Mouse (Mus musculus): ENCODE results near the gene Map4.

The Map4 gene

GRCm38 (mm10) chr9:109931257-109932171, at the start of gene Map4:
Gene Map4, plus strand, starts transcription at chr9:109931460.
- DNase-seq (ENCODE audit: low read depth in 2 of 2, low spot score in 2 of 2): peak; percentile 94

- no peak for DNase-seq (ENCODE audit: low read depth in 2 of 2, low spot score in 2 of 2)
Observed at GRCm38 (mm10) chr9:109886259-109886658, 45.0 kb upstream of the Map4 start.

GRCm38 (mm10) chr9:109887321-109887720, 43.9 kb upstream of the Map4 start:
- DNase-seq (ENCODE audit: low read depth in 2 of 2, low spot score in 2 of 2): no peak

GRCm38 (mm10) chr9:109891501-109891900, 39.8 kb upstream of the Map4 start:
- no peak for DNase-seq (ENCODE audit: low read depth in 2 of 2, low spot score in 2 of 2)

- peak; percentile 69 to 77 for DNase-seq (ENCODE audit: low read depth in 2 of 2, low spot score in 2 of 2)
Observed at GRCm38 (mm10) chr9:109892651-109893250, 38.5 kb upstream of the Map4 start.

DNA sequence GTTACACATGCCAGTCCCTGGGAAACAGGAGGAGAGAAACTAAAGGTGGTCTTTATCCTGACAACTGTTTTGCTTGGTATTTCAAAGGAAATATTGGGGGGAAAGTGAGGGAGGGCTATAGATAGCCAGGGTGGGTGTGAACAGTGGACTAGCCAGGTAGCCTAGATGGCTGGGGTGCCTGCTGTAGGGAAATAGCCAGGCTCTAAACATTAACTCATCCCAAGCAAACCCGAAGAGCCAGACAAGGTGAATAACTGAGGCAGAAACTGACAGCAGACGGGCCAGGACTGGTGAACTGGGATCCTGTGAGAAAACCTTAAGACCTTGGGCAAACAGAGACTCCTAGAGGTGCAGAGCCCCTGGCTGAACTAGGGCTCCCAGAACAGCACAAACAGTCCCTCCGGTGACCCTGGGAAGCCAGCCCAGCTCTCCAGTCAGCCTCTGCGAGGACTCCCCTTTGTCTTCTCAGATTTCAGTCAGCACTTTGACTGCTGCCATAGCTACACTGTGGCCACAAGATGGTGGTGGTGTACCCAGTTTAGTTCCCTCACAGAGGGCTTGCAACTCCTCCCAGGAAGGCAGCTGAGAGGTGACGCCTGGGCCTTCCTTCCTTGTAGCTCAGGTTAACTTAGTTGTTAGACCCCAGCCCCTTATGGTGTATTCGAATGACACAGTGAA, 36.7 kb upstream of the Map4 start:
- DNase-seq (ENCODE audit: low read depth in 2 of 2, low spot score in 2 of 2): peak; percentile 23 to 36

DNA sequence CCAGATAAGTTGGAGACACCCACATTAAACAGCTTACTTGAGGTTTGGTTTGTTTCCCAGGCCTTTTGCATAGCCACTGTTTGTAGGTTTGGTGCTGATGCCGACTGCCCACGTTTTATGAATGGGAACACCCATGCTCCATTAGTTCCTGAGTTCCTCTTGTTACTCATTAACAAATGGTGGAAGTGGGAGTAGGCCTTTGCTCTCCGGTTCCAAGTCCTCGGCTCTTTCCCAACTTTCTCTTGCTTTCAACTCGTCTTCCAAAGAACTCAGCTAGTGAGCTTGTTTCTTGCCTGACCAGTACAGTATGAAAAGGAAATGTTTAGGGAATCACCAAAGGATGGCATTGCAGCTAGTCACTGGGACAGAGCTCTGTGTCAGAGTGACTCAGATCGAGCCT, 35.7 kb upstream of the Map4 start:
- DNase-seq (ENCODE audit: low read depth in 2 of 2, low spot score in 2 of 2): no peak

GRCm38 (mm10) chr9:109896253-109897150, 34.8 kb upstream of the Map4 start:
- no peak for DNase-seq (ENCODE audit: low read depth in 2 of 2, low spot score in 2 of 2)

DNA sequence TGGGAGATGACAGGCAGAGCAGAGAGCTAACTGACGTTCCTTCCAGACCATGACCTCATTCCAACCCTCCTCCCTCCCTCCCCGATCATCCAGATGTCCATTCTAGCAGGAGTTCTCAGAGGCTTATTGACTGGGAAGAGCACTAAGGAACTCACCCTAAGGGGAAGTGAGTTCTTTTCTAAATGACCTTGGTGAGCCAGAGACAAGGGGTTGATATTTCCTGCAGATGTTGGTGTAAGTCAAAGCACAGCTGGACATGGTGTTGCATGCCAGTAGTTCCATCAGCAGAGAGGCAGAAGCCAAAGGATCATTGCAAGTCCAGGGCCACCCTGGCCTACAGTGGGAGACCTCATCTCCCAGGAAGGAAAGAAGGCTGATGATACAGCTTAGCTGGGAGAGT, 33.2 kb upstream of the Map4 start:
- no peak for DNase-seq (ENCODE audit: low read depth in 2 of 2, low spot score in 2 of 2)

- no peak for DNase-seq (ENCODE audit: low read depth in 2 of 2, low spot score in 2 of 2)
Observed at GRCm38 (mm10) chr9:109899361-109899760, 31.9 kb upstream of the Map4 start.

DNA sequence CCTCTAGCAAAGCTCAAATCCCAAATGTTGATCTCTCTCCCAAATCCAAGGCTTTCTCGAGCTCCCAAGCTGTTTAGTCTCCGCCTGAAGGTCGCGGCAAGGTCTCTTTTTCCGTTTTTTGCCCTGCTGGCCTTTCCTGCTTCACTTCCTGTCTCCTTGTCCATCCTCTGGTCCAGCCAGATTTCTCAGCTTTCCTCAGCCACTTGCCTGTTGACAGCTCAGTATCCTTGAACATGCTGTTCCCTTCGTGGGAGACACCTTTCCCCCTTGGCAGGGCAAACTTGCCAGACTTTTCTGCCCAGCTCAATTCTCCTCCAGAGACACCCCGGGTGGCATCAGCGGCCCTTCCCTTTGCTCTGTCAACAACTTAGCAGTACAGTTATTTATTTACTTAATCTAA, 31.5 kb upstream of the Map4 start:
- DNase-seq (ENCODE audit: low read depth in 2 of 2, low spot score in 2 of 2): no peak

DNA sequence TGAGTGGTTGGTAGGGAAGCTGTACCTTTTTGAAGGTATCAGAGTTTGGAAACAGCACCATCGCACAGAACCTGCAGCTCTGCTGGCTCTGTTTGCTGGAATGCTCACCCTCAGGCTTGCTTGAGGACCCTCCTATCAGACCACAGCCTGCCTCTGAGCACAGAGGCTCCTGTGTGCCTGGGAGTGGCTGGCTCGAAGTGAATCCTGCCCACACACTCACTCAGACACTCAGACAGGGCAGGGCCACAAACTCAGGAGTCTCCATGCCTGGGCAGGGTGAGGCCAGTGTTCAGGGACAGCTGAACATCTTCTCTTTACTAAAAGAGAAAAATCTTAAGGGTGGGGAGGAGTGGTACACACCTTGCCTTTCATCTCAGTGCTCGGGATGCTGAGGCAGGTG, 30.7 kb upstream of the Map4 start:
- DNase-seq (ENCODE audit: low read depth in 2 of 2, low spot score in 2 of 2): no peak

GRCm38 (mm10) chr9:109902246-109902645, 29.0 kb upstream of the Map4 start:
- DNase-seq (ENCODE audit: low read depth in 2 of 2, low spot score in 2 of 2): no peak

DNA sequence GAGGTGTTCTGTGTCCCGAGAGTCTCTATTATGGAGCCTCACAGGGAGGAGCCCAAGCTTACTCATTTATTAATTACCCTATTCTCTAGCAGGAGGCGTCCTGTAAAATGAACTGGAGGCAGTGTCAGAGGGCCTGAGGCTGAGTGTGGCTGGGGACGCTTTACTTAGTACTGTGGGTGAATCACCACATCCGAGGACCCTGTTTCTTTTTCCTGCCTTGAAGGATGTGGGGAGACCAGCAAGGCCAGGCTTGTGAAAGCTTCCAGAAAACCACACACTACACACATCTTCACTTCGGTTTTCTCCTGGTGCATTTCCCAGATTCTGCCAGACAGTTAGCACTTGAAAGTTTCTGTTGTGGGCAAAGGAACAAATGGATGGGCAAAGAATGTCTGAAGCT, 28.5 kb upstream of the Map4 start:
- DNase-seq (ENCODE audit: low read depth in 2 of 2, low spot score in 2 of 2): no peak

DNA sequence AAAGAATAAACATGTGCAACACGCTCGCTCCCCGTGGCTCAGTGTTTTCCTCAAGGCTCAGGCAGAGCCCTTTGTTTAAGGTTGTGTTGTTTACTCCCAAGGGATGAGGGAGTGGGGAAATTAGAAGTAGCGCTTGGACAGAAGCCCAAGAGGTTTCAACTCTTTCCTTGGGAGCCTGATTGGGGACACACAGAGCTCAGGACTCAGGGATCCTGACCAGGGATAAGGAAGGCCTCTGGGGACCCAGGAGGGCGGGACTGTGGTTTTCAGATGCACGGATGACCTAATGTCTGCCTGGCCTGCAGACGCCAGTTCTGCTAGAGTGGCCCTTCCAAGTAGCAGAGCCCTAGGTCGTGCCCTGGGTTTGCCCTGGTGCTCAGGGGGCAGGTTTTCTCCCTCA, 24.0 kb upstream of the Map4 start:
- DNase-seq (ENCODE audit: low read depth in 2 of 2, low spot score in 2 of 2): no peak

GRCm38 (mm10) chr9:109907774-109908465, 23.3 kb upstream of the Map4 start:
- no peak for DNase-seq (ENCODE audit: low read depth in 2 of 2, low spot score in 2 of 2)

DNA sequence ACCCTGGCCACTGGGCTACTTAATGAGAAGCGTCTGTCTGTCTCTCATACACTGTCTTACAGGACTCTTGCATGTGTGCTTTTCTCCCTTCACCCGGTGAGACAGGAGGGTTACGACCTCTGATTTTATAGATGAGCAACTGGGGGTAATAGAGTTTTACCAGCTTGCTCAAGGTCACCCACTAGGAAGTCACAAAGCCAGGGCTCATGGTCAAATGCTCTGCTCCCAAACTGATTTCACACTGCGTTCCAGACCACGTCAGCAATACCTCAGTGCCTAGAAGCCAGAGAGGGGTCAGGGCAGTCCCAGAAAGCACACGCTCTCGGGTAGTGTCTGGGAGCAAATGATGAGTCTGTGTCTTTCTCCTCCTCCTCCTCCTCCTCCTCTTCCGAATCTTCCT, 22.2 kb upstream of the Map4 start:
- no peak for DNase-seq (ENCODE audit: low read depth in 2 of 2, low spot score in 2 of 2)

DNA sequence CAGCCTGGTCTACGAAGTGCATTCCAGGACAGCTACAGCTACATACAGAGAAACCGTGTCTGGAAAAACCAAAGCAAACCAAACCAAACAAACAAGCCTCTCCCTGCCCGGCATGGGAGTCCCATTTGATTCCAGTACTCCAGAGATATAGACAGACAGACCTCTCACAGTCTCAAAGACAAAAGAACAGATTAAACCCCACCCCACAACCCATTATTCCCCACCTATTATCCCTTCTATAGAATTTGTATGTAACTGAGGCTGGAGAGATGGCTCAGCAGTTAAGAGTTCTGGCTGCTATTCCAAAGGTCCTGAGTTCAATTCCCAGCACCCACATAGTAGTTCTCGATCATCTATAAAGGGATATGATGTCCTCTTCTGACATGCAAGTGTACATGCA, 21.3 kb upstream of the Map4 start:
- no peak for DNase-seq (ENCODE audit: low read depth in 2 of 2, low spot score in 2 of 2)

DNA sequence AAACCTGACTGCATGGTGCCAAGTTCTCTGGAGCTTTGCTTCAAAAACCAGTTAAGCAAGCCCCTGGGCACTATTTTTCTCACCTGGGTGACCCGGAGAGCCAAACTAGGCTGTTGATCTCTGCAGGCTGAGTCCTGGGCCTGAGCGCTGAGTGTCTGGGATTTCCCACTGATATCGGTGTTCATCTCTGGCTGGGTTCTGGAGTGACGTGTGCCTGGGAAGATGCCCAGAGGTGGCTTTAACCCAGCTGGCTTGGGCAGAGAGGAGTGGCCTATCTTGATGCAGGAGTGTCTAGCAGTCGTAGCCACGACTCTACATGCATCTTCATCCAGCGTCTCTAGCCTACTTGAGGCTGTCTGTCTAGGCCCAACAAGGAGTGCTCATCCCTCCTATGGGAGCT, 19.5 kb upstream of the Map4 start:
- DNase-seq (ENCODE audit: low read depth in 2 of 2, low spot score in 2 of 2): no peak

GRCm38 (mm10) chr9:109914269-109914926, 16.9 kb upstream of the Map4 start:
- no peak for DNase-seq (ENCODE audit: low read depth in 2 of 2, low spot score in 2 of 2)
